Mouse (Mus musculus) myocyte (in vitro differentiated cells): ENCODE measurements around the gene Olfr775.

Experiments
- CEBPB ChIP-seq: IDR thresholded peaks from 2 replicates; pipeline ENCODE4 v1.6.1; 2011; ENCODE audit warnings: mild to moderate bottlenecking, moderate library complexity; ENCODE audit not compliant: poor library complexity, insufficient read depth, severe bottlenecking
- MAX ChIP-seq: IDR thresholded peaks from one replicate; pipeline ENCODE4 v1.6.1; 2011; ENCODE audit warnings: low read depth, mild to moderate bottlenecking, control low read depth
- MYOD1 ChIP-seq, 3 experiments: IDR thresholded peaks; one replicate each; pipeline ENCODE4 v1.6.1; 2011; ENCODE audit warnings: control low read depth in 2 of 3, low read depth in 2 of 3, mild to moderate bottlenecking in 2 of 3, moderate library complexity in 1 of 3; ENCODE audit not compliant: insufficient read length in 2 of 3, control insufficient read depth in 1 of 3
- MYOG ChIP-seq, 3 experiments: IDR thresholded peaks; one replicate each; pipeline ENCODE4 v1.6.1; 2011; ENCODE audit warnings: control low read depth in 2 of 3, low read depth in 2 of 3, mild to moderate bottlenecking in 2 of 3; ENCODE audit not compliant: insufficient read length in 2 of 3, control insufficient read depth in 1 of 3, insufficient read depth in 1 of 3
- POLR2A ChIP-seq: IDR thresholded peaks from one replicate; pipeline ENCODE4 v1.6.1; 2011; ENCODE audit warnings: low read depth, mild to moderate bottlenecking, control low read depth, moderate library complexity; ENCODE audit not compliant: insufficient read length
- POLR2AphosphoS2 ChIP-seq: IDR thresholded peaks from one replicate; pipeline ENCODE4 v1.6.1; 2011; ENCODE audit warnings: low read depth, control low read depth; ENCODE audit not compliant: insufficient read length
- TCF12 ChIP-seq: IDR thresholded peaks from one replicate; pipeline ENCODE4 v1.6.1; 2011; ENCODE audit warnings: mild to moderate bottlenecking, control low read depth; ENCODE audit not compliant: poor library complexity, insufficient read depth, severe bottlenecking
- TCF3 ChIP-seq: IDR thresholded peaks from one replicate; pipeline ENCODE4 v1.6.1; 2011; ENCODE audit warnings: low read depth, control low read depth; ENCODE audit not compliant: insufficient read length
- USF1 ChIP-seq: IDR thresholded peaks from one replicate; pipeline ENCODE4 v1.6.1; 2011; ENCODE audit warnings: low read depth, mild to moderate bottlenecking, control low read depth, moderate library complexity

GRCm38 (mm10) chr10:129248112-129248511, at the start of gene Olfr775:
- no peak for TF ChIP-seq TCF12
- no peak for TF ChIP-seq POLR2AphosphoS2
- TF ChIP-seq POLR2A, result no peak
- TF ChIP-seq USF1, result no peak
- TF ChIP-seq MYOD1 (IDR thresholded peaks at IDR 0.05; ENCODE audit: control insufficient read depth in 1 of 3, insufficient read length in 2 of 3, low read depth in 2 of 3), result no peak
- no peak for TF ChIP-seq MAX
- TF ChIP-seq CEBPB, result no peak
- TF ChIP-seq MYOG (IDR thresholded peaks at IDR 0.05; ENCODE audit: control insufficient read depth in 1 of 3, insufficient read depth in 1 of 3, insufficient read length in 2 of 3, low read depth in 2 of 3), result no peak
- no peak for TF ChIP-seq TCF3
